Mouse (Mus musculus) NIH3T3 (cell line): ENCODE measurements at regions not wholly inside any gene's neighbourhood (a gene's known extent, or its start where the extent isn't known, plus 50 kb on each side); places are given as distances from the start of the nearest gene placed in this dataset.

Source experiments
- DNase-seq: peaks from one replicate; pipeline ENCODE4 v3.0.0-alpha.2; 2012; ENCODE audit warnings: low read depth

- no peak for DNase-seq
These were observed 198.8 kb upstream of the Bmper start for GRCm38 (mm10) chr9:23024061-23024460.

GRCm38 (mm10) chr9:23025247-23025646 is 197.6 kb upstream of the Bmper start:
- DNase-seq: peak; percentile 81

- peak; percentile 69 for DNase-seq
These were observed 195.2 kb upstream of the Bmper start for GRCm38 (mm10) chr9:23027377-23028313.

- no peak for DNase-seq
These were observed 193.5 kb upstream of the Bmper start for GRCm38 (mm10) chr9:23029421-23029820.

- no peak for DNase-seq
These were observed 192.7 kb upstream of the Bmper start for GRCm38 (mm10) chr9:23030138-23030537.

GRCm38 (mm10) chr9:23030546-23030945 is 192.3 kb upstream of the Bmper start:
- DNase-seq: no peak

GRCm38 (mm10) chr9:23031916-23032315 is 191.0 kb upstream of the Bmper start:
- peak; percentile 34 for DNase-seq

GRCm38 (mm10) chr9:23035306-23035705 is 187.6 kb upstream of the Bmper start:
- no peak for DNase-seq

- no peak for DNase-seq
These were observed 186.8 kb upstream of the Bmper start for GRCm38 (mm10) chr9:23035901-23036610.

GRCm38 (mm10) chr9:23037513-23037914 is 185.4 kb upstream of the Bmper start:
- DNase-seq: no peak

- no peak for DNase-seq
These were observed 183.3 kb upstream of the Bmper start for GRCm38 (mm10) chr9:23039588-23039987.

- peak; percentile 25 for DNase-seq
These were observed 181.9 kb upstream of the Bmper start for GRCm38 (mm10) chr9:23041025-23041424.

GRCm38 (mm10) chr9:23041537-23042472 is 181.1 kb upstream of the Bmper start:
- DNase-seq: peak; percentile 48

- no peak for DNase-seq
These were observed 179.9 kb upstream of the Bmper start for GRCm38 (mm10) chr9:23043006-23043405.

- DNase-seq: no peak
These were observed 177.4 kb upstream of the Bmper start for GRCm38 (mm10) chr9:23045486-23045885.

GRCm38 (mm10) chr9:23050751-23051150 is 172.1 kb upstream of the Bmper start:
- DNase-seq: no peak

GRCm38 (mm10) chr9:23059526-23059925 is 163.3 kb upstream of the Bmper start:
- peak; percentile 60 for DNase-seq

GRCm38 (mm10) chr9:23060526-23060925 is 162.3 kb upstream of the Bmper start:
- DNase-seq: no peak

- DNase-seq: no peak
These were observed 161.5 kb upstream of the Bmper start for GRCm38 (mm10) chr9:23061179-23061929.

GRCm38 (mm10) chr9:23062057-23062655 is 160.7 kb upstream of the Bmper start:
- no peak for DNase-seq
